Mouse (Mus musculus) liver, postnatal 0 days (tissue): ENCODE measurements at regions not wholly inside any gene's neighbourhood (a gene's known extent, or its start where the extent isn't known, plus 50 kb on each side); places are given as distances from the start of the nearest gene placed in this dataset.
A peak's percentile ranks its signal among the peaks of the same experiment; 100 is the strongest.

ENCODE experiments used
- ATAC-seq: fragments of 200-750 bp; cut with Nextera tagmentation; 2 replicates; pipeline ENCODE4 v1.8.0; 2017; ENCODE audit warnings: mild to moderate bottlenecking, moderate library complexity
- DNase-seq: peaks from one replicate; pipeline ENCODE4 v3.0.0-alpha.2; 2016
- H3K27ac ChIP-seq: fragments of 300-500 bp; sonication (generic); 2 replicates; pipeline ENCODE4 v1.5.1; 2014; ENCODE audit warnings: antibody characterized with exemption, moderate library complexity, mild to moderate bottlenecking, low read depth
- H3K27me3 ChIP-seq: fragments of 300-500 bp; sonication (generic); 2 replicates; pipeline ENCODE4 v1.6.1; 2014; ENCODE audit warnings: low read length, control low read depth, mixed read lengths; ENCODE audit not compliant: insufficient read depth
- H3K36me3 ChIP-seq: fragments of 300-500 bp; sonication (generic); replicated peaks from 2 replicates; pipeline ENCODE4 v1.6.1; 2014; ENCODE audit warnings: mild to moderate bottlenecking, control low read depth, low read length, moderate library complexity, mixed read lengths; ENCODE audit not compliant: insufficient read depth
- H3K4me1 ChIP-seq: fragments of 300-500 bp; sonication (generic); 2 replicates; pipeline ENCODE4 v1.6.1; 2014; ENCODE audit warnings: antibody characterized with exemption, mild to moderate bottlenecking, control low read depth; ENCODE audit not compliant: insufficient read depth
- H3K4me2 ChIP-seq: fragments of 300-500 bp; sonication (generic); 2 replicates; pipeline ENCODE4 v1.6.1; 2014; ENCODE audit warnings: low read depth, mild to moderate bottlenecking, low read length, moderate library complexity, mixed read lengths
- H3K4me3 ChIP-seq: fragments of 300-500 bp; sonication (generic); 2 replicates; pipeline ENCODE4 v1.5.1; 2014; ENCODE audit warnings: low read depth, low read length
- H3K9ac ChIP-seq: fragments of 300-500 bp; sonication (generic); replicated peaks from 2 replicates; pipeline ENCODE4 v1.6.1; 2014; ENCODE audit warnings: mild to moderate bottlenecking, moderate library complexity
- H3K9me3 ChIP-seq: fragments of 300-500 bp; sonication (generic); 2 replicates; pipeline ENCODE4 v1.6.1; 2016; ENCODE audit warnings: mild to moderate bottlenecking, control low read depth, low read length, mixed read lengths
- CTCF ChIP-seq: sonication (generic); IDR thresholded peaks from 2 replicates; pipeline ENCODE4 v1.5.1; 2016; ENCODE audit warnings: antibody characterized with exemption, low read depth
- EP300 ChIP-seq: IDR thresholded peaks from 2 replicates; pipeline ENCODE4 v1.6.1; 2016; ENCODE audit warnings: antibody characterized with exemption, low read depth, mild to moderate bottlenecking
- WGBS: fragments of 180-500 bp; shearing (Covaris S2); extraction: QIAGEN DNeasy Blood & Tissue Kit; methylation state at CpG from one replicate; pipeline ENCODE4 v1.1.7; 2014; ENCODE audit not compliant: insufficient replicate concordance; 5-methylcytosine and 5-hydroxymethylcytosine counted together

DNA sequence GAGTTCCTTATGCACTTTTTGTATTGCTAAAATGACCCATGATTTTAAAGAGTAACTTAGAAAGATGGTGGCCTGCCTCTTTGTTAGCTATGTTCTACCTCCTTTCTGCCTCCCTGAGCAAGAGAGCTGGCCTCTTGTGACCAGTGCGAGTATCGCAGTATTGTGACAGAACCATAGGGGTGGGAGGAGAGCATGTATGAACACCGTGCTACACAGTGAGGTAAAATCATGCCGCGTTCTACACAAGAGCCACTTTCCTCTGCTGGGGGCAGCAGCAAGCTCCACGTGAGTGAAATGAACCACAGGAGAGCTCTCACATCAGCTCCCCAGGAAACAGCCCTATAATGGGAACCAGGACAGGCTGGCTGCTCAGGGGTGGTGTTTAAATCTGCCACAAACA is 216.9 kb upstream of the Klf14 start:
- no peaks in the 10 kb centered on the region for H3K9me3 ChIP-seq
- H3K36me3 ChIP-seq = no peaks in the 10 kb centered on the region
- no peaks in the 10 kb centered on the region for H3K27me3 ChIP-seq
- WGBS = 54% methylated on average over 6 of the region's 6 CpGs
- no peak overlapping the region for H3K4me2 ChIP-seq
- H3K9ac ChIP-seq = no peak overlapping the region
- H3K4me1 ChIP-seq = no peaks in the 10 kb centered on the region
- H3K4me3 ChIP-seq = no peak overlapping the region
- no peak overlapping the region for H3K27ac ChIP-seq
- DNase-seq (no peak), ATAC-seq (no peak)
- no peak for TF ChIP-seq CTCF
- TF ChIP-seq EP300 = no peak

DNA sequence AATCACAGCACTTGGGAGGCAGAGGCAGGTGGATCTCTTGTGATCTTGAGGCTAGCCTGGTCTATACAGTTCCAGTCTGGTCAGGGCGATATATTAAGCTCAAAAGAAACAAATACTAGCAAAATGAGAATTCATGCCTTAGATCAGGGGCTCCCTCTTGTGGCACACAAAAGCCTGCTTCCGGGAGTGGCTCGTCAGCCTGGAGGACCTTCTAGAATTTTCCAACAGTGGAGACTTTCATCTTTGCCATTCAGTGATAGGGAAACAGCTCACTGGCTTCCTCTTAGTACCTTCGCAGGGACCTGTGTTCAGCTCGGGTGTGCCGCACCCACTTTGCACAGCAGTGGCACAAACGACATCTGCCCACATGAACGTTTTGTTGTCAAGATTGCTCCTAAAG is 217.5 kb upstream of the Klf14 start:
- Histone ChIP-seq H3K4me1 (no peaks in the 10 kb centered on the region), H3K9me3 (no peaks in the 10 kb centered on the region), H3K27me3 (no peaks in the 10 kb centered on the region), H3K4me3 (no peak overlapping the region), H3K4me2 (no peak overlapping the region), H3K9ac (no peak overlapping the region), H3K36me3 (no peaks in the 10 kb centered on the region), H3K27ac (no peak overlapping the region)
- no peak for ATAC-seq
- no peak for TF ChIP-seq EP300
- peak; percentile 70 for TF ChIP-seq CTCF
- WGBS = 48% methylated on average over 8 of the region's 8 CpGs
- peak; percentile 38 for DNase-seq

DNA sequence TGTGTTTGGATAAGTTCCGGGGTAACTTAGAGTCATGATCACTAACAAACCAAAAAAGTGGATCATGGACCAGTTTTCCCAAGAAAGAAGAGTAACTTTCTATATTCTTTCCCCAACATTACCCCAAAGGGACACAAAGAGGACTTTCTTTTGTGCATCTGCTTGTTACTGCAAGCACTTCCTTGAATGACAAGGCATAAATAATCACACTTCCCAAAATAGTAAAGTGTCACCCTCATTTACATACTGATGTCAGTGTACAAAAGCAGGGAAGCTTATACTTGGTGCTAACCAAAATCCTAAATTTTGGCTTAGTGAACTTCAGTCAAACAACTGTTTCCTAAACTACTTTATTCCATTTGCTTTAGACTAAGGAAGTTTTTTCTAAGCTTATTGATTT is 218.0 kb upstream of the Klf14 start:
- ATAC-seq (no peak), DNase-seq (no peak)
- Histone ChIP-seq H3K4me3 (no peak overlapping the region), H3K36me3 (no peaks in the 10 kb centered on the region), H3K9ac (no peak overlapping the region), H3K27ac (no peak overlapping the region), H3K4me1 (no peaks in the 10 kb centered on the region), H3K4me2 (no peak overlapping the region), H3K27me3 (no peaks in the 10 kb centered on the region), H3K9me3 (no peaks in the 10 kb centered on the region)
- TF ChIP-seq EP300 (no peak), CTCF (no peak)
- WGBS = 63% methylated on average over 1 of the region's 1 CpGs

DNA sequence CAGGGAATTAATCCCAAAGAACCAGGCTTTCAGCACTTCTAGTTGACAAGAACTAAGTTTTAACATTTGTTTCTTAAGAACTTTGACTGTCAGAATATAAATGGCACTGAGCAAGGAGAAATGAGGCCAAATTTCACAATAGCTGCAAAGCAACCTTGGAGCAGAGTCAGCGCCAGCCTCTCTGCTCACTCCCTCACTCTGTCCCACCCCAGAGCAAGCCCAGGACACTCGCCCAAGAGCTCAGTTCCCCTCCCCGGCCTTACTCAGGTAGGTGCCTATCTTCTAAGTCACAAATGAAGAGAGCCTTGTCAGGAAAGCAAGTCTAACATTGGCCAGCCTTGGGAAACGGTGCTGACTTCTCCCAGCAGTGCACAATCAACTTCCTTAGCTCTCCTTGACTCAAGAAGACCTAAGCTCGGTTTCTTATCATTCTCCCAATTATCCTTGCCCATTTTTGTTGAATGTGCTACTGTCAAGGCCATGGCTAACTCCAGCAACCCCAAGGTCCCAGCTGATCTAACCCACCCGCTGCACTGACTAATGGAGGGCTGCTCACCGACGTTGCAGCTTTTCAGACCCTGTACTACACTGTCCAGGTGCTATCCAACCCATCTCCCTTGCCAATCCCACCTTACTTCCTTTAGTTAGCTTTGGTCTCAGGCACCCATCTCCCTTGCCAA is 219.5 kb upstream of the Klf14 start:
- H3K9me3 ChIP-seq = no peaks in the 10 kb centered on the region
- H3K36me3 ChIP-seq = no peaks in the 10 kb centered on the region
- no peak overlapping the region for H3K27ac ChIP-seq
- no peaks in the 10 kb centered on the region for H3K27me3 ChIP-seq
- no peak overlapping the region for H3K9ac ChIP-seq
- no peaks in the 10 kb centered on the region for H3K4me1 ChIP-seq
- DNase-seq (no peak), ATAC-seq (no peak)
- no peak overlapping the region for H3K4me3 ChIP-seq
- no peak overlapping the region for H3K4me2 ChIP-seq
- 70% methylated on average over 8 of the region's 8 CpGs for WGBS
- no peak for TF ChIP-seq CTCF
- TF ChIP-seq EP300 = no peak

DNA sequence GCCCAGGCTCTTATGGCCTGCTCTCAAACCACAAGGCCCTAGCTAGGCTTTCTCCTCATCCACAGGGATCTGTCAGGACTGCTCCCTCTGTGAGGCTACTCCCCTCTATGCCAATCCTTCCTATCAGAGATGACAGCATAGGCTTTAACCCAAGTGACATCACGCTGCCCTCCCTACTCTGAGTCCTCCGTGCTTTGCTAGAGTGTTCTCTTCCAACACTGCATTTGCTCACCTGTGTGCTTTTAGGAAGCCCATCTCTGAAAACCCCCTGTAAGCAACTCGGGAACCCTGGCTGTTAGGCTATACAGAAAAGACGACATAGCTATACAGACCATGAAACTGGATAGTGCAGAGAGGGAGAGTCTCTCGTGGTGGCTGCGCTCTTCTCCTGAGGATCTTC is 216.3 kb upstream of the Mkln1 start:
- Histone ChIP-seq H3K27ac (no peak overlapping the region), H3K9me3 (no peaks in the 10 kb centered on the region), H3K36me3 (no peaks in the 10 kb centered on the region), H3K27me3 (no peaks in the 10 kb centered on the region), H3K4me1 (no peaks in the 10 kb centered on the region), H3K4me2 (no peak overlapping the region), H3K9ac (no peak overlapping the region), H3K4me3 (no peak overlapping the region)
- ATAC-seq (no peak), DNase-seq (no peak)
- WGBS = 80% methylated on average over 6 of the region's 6 CpGs
- TF ChIP-seq CTCF (no peak), EP300 (no peak)

DNA sequence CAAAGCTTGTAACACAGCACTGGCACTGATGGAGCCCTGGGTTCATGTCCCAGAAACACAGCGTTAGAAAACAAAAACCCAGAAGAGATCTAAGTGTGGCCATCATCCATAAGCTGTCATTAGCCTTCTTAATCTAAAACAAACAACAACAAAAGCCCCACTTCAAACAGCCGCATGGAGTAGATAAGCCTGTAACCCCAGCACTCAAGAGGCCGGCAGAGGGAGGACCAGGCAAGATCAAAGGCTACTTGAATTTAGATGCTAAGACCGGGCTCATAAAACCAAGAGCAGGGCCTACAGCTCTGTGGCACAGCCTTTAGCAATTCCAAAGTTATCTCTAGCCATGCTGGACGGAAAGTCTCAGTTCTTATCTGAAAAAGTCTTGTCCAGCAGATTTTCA is 215.4 kb upstream of the Mkln1 start:
- no peak overlapping the region for H3K4me2 ChIP-seq

DNA sequence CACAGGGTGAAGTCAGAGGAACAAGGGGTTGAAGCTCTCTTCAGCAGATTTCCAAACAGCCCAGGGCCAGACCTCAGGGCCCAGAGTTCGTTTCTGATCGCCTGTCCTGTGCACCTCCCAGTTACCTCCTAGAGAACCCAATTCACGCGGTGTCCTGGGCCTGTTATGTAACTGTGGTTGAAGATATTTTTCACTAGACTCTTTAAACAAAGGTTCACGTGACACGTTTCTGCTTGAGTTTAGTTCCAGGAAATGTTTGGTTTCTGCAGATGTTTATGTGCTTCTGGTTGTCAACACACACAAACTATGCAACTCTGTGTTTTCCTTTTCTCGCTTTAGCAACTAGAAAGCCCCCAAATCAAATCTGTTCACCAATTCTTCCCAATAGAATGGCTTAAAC is 214.0 kb upstream of the Mkln1 start:
- Histone ChIP-seq H3K9ac (no peak overlapping the region), H3K4me2 (no peak overlapping the region), H3K36me3 (no peaks in the 10 kb centered on the region), H3K27me3 (no peaks in the 10 kb centered on the region), H3K4me1 (no peaks in the 10 kb centered on the region), H3K9me3 (no peaks in the 10 kb centered on the region), H3K4me3 (no peak overlapping the region), H3K27ac (no peak overlapping the region)
- ATAC-seq (no peak), DNase-seq (no peak)
- 47% methylated on average over 7 of the region's 7 CpGs for WGBS
- TF ChIP-seq CTCF (no peak), EP300 (no peak)

More for the DNA sequence above, 215.4 kb upstream of the Mkln1 start:
- Histone ChIP-seq H3K4me1 (no peaks in the 10 kb centered on the region), H3K9me3 (no peaks in the 10 kb centered on the region), H3K27ac (no peak overlapping the region), H3K27me3 (no peaks in the 10 kb centered on the region), H3K36me3 (no peaks in the 10 kb centered on the region), H3K4me3 (no peak overlapping the region), H3K9ac (no peak overlapping the region)
- ATAC-seq = peak; percentile 47; the same call in 1 of the 2 replicates
- TF ChIP-seq EP300 (peak; percentile 52; the same call in 1 of the 2 replicates), CTCF (no peak)
- WGBS = 42% methylated on average over 5 of the region's 5 CpGs
- no peak for DNase-seq
